Mouse (Mus musculus) lung, postnatal 0 days (tissue): ENCODE results near the gene Gm3417. TPM values are rescaled to one million over a fixed set of nuclear protein-coding genes. Genes with fewer than 3 reads are reported as not detected.
"Not testable (repeated sequence)": the region's sequence is repeated elsewhere in the genome, so short reads cannot be mapped to it uniquely, and the experiment has no call there.

Source experiments
- ATAC-seq: fragments of 200-750 bp; cut with Nextera tagmentation; 2 replicates; pipeline ENCODE4 v1.8.0; 2017; ENCODE audit warnings: moderate library complexity
- DNase-seq: peaks from one replicate; pipeline ENCODE4 v3.0.0-alpha.2; 2016; ENCODE audit warnings: low spot score
- H3K27ac ChIP-seq: fragments of 300-500 bp; sonication (generic); 2 replicates; pipeline ENCODE4 v1.5.1; 2014; ENCODE audit warnings: antibody characterized with exemption, mild to moderate bottlenecking, low read length, mixed read lengths
- H3K27me3 ChIP-seq: fragments of 300-500 bp; sonication (generic); replicated peaks from 2 replicates; pipeline ENCODE4 v1.6.1; 2014; ENCODE audit warnings: low read length, mixed read lengths; ENCODE audit not compliant: insufficient read depth
- H3K36me3 ChIP-seq: fragments of 300-500 bp; sonication (generic); 2 replicates; pipeline ENCODE4 v1.6.1; 2014; ENCODE audit warnings: low read length, mixed read lengths; ENCODE audit not compliant: insufficient read depth
- H3K4me1 ChIP-seq: fragments of 300-500 bp; sonication (generic); 2 replicates; pipeline ENCODE4 v1.6.1; 2014; ENCODE audit warnings: antibody characterized with exemption, low read depth, low read length, mixed read lengths; ENCODE audit not compliant: insufficient read depth
- H3K4me2 ChIP-seq: fragments of 300-500 bp; sonication (generic); replicated peaks from 2 replicates; pipeline ENCODE4 v1.6.1; 2014; ENCODE audit warnings: low read depth, mild to moderate bottlenecking, low read length, moderate library complexity, mixed read lengths
- H3K4me3 ChIP-seq: fragments of 300-500 bp; sonication (generic); 2 replicates; pipeline ENCODE4 v1.5.1; 2014; ENCODE audit warnings: low read depth, low read length
- H3K9ac ChIP-seq: fragments of 300-500 bp; sonication (generic); replicated peaks from 2 replicates; pipeline ENCODE4 v1.6.1; 2014; ENCODE audit warnings: low read depth, mild to moderate bottlenecking
- H3K9me3 ChIP-seq: fragments of 300-500 bp; sonication (generic); 2 replicates; pipeline ENCODE4 v1.6.1; 2016; ENCODE audit warnings: low read length, mixed read lengths
- CTCF ChIP-seq: IDR thresholded peaks from 2 replicates; pipeline ENCODE4 v1.5.1; 2016; ENCODE audit warnings: antibody characterized with exemption, mild to moderate bottlenecking
- EP300 ChIP-seq: IDR thresholded peaks from 2 replicates; pipeline ENCODE4 v1.6.1; 2016; ENCODE audit warnings: antibody characterized with exemption, mild to moderate bottlenecking, control low read depth
- WGBS: fragments of 180-500 bp; shearing (Covaris S2); extraction: QIAGEN DNeasy Blood & Tissue Kit; methylation state at CpG from one replicate; pipeline ENCODE4 v1.1.7; 2014; 5-methylcytosine and 5-hydroxymethylcytosine counted together
- polyA plus RNA-seq: library from polyadenylated mRNA; unstranded; fragments of >200 nt; fragmentation: Nextera tagmentation; extraction: Ambion mirVana; gene quantifications from 2 replicates; pipeline ENCODE4 v1.2.1, GENCODE M21; 2015

The Gm3417 gene
- polyA plus RNA-seq, 1 experiment from 2014 or later = 0.39 TPM

- DNase-seq = no peak
- 9% methylated on average over 16 of the region's 16 CpGs for WGBS
- TF ChIP-seq EP300 = no peak
- peak overlapping the region; percentile 86 for H3K27ac ChIP-seq
- H3K27me3 ChIP-seq = no peaks in the 10 kb centered on the region
- H3K4me3 ChIP-seq = peak overlapping the region; percentile 84
- no peak for ATAC-seq
- peak overlapping the region; percentile 96 for H3K4me2 ChIP-seq
- H3K36me3 ChIP-seq = no peaks in the 10 kb centered on the region
- H3K4me1 ChIP-seq = peaks cover 9% of the 10 kb centered on the region; the same call in 1 of the 2 replicates
- no peaks in the 10 kb centered on the region for H3K9me3 ChIP-seq
- peak overlapping the region; percentile 86 for H3K9ac ChIP-seq
Observed at GRCm38 (mm10) chr17:14943729-14944059, 34.9 kb downstream of the Gm3417 start.

GRCm38 (mm10) chr17:14943009-14943728 is 35.4 kb downstream of the Gm3417 start, which contains the start of the genes Wdr27 and 1600012H06Rik:
Gene Wdr27 (minus strand): TSS chr17:14943158.
Gene 1600012H06Rik (plus strand): TSS chr17:14943184.
- Histone ChIP-seq H3K4me2 (peak within 1 kb of the TSS; percentile 96), H3K27ac (peak within 1 kb of the TSS; percentile 86), H3K4me3 (peak within 1 kb of the TSS; percentile 84), H3K9me3 (no peaks in the 10 kb centered on the region), H3K27me3 (no peaks in the 10 kb centered on the region), H3K9ac (peak within 1 kb of the TSS; percentile 86), H3K36me3 (no peaks in the 10 kb centered on the region), H3K4me1 (peaks cover 9% of the 10 kb centered on the region; the same call in 1 of the 2 replicates)
- WGBS = under 1% methylated on average over 48 of the region's 54 CpGs
- peak; percentile 99 for DNase-seq
- TF ChIP-seq EP300 = peak; percentile 87
- TF ChIP-seq CTCF = peak; percentile 1; the same call in 1 of the 2 replicates
- peak; percentile 99 for ATAC-seq

GRCm38 (mm10) chr17:14942181-14942580 is 36.4 kb downstream of the Gm3417 start:
- H3K36me3 ChIP-seq, ATAC-seq: not testable (repeated sequence)
- peak overlapping the region; percentile 71; the same call in 1 of the 2 replicates for H3K27ac ChIP-seq

GRCm38 (mm10) chr17:14935841-14936605 is 42.6 kb downstream of the Gm3417 start:
- no peak overlapping the region for H3K9ac ChIP-seq
- no peaks in the 10 kb centered on the region for H3K36me3 ChIP-seq
- no peak overlapping the region for H3K4me3 ChIP-seq
- 50% methylated on average over 5 of the region's 5 CpGs for WGBS
- no peak for ATAC-seq
- no peak overlapping the region for H3K27ac ChIP-seq
- TF ChIP-seq CTCF (no peak), EP300 (no peak)
- no peak for DNase-seq
- no peaks in the 10 kb centered on the region for H3K27me3 ChIP-seq
- no peaks in the 10 kb centered on the region for H3K9me3 ChIP-seq
- H3K4me1 ChIP-seq = no peaks in the 10 kb centered on the region
- H3K4me2 ChIP-seq = no peak overlapping the region

More at GRCm38 (mm10) chr17:14942181-14942580, 36.4 kb downstream of the Gm3417 start:
- DNase-seq, H3K27me3 ChIP-seq, H3K9me3 ChIP-seq, H3K4me1 ChIP-seq, H3K4me3 ChIP-seq: not testable (repeated sequence)
- WGBS = 65% methylated on average over 6 of the region's 6 CpGs
- peak overlapping the region; percentile 96 for H3K4me2 ChIP-seq
- H3K9ac ChIP-seq = peak overlapping the region; percentile 86

- not testable (repeated sequence) for H3K9me3 ChIP-seq, H3K9ac ChIP-seq, H3K36me3 ChIP-seq, H3K4me1 ChIP-seq, H3K4me3 ChIP-seq, DNase-seq, H3K27me3 ChIP-seq, H3K27ac ChIP-seq, ATAC-seq, H3K4me2 ChIP-seq
- 58% methylated on average over 10 of the region's 14 CpGs for WGBS
Observed at GRCm38 (mm10) chr17:14935280-14935679, 43.3 kb downstream of the Gm3417 start.

GRCm38 (mm10) chr17:14931469-14931868 is 47.1 kb downstream of the Gm3417 start:
- no peaks in the 10 kb centered on the region for H3K36me3 ChIP-seq
- H3K9me3 ChIP-seq = no peaks in the 10 kb centered on the region
- DNase-seq (no peak), ATAC-seq (no peak)
- TF ChIP-seq EP300 (no peak), CTCF (no peak)
- no peaks in the 10 kb centered on the region for H3K4me1 ChIP-seq
- WGBS = 74% methylated on average over 5 of the region's 5 CpGs
- no peak overlapping the region for H3K4me2 ChIP-seq
- H3K4me3 ChIP-seq = no peak overlapping the region
- no peak overlapping the region for H3K27ac ChIP-seq
- H3K27me3 ChIP-seq = no peaks in the 10 kb centered on the region
- H3K9ac ChIP-seq = no peak overlapping the region
